In the genomic region with DNA sequence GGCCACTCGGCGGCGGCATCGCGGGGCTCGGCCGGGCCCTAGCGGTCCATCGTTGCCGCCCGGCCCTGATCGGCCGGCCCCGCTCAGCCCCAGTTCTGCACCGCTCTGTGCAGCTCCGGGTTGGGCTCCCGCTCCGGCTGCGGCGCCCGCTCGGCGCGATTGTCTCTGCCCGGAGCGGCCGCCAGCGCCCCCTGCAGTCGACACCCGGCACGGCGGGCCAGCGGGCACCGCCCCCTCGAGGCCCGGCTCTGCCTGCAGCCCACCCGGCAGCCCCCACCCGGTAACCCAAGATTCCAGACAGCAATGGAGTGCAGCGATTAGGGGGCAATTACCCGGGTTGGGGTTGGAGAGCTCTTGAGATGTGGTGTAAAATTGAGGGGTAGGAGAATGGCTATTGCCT, we compare ENCODE assay signal across 8 mouse cellular contexts. TPM values are rescaled to one million over a fixed set of nuclear protein-coding genes. Genes with fewer than 3 reads are reported as not detected.
A peak's percentile ranks its signal among the peaks of the same experiment; 100 is the strongest.
DNase-seq lines count a peak whose midpoint lies in the region; ATAC-seq and TF ChIP-seq lines count a peak whose summit lies in the region.

A gene (minus strand): TSS at position 186 of the 400 bp plus-strand sequence.

- H3K4me1 ChIP-seq in E14TG2a.4 (replicated peaks; ENCODE audit: low read depth, low read length), result peaks cover 66% of the 10 kb centered on the region
- peaks cover 33% of the 10 kb centered on the region for H3K4me1 ChIP-seq in embryonic facial prominence, embryonic 14.5 days (ENCODE audit: control insufficient read depth, insufficient read depth, low read length)
- H3K4me1 ChIP-seq in heart, embryonic 10.5 days, result peaks cover 57% of the 10 kb centered on the region
- H3K4me1 ChIP-seq in kidney, postnatal 0 days (replicated peaks; ENCODE audit: insufficient read depth, low read length), result peaks cover 23% of the 10 kb centered on the region
- H3K4me1 ChIP-seq in liver, embryonic 14.5 days (replicated peaks; ENCODE audit: control insufficient read depth in 2 of 2, insufficient read depth in 2 of 2, low read length in 1 of 2), result no peaks in the 10 kb centered on the region

- peak; percentile 71 for ATAC-seq in embryonic facial prominence, embryonic 14.5 days (ENCODE audit: low read depth)
- peak; percentile 58 for ATAC-seq in kidney, postnatal 0 days (replicated peaks; ENCODE audit: low FRiP score, low read depth)
- peak; percentile 66 for ATAC-seq in liver, embryonic 14.5 days (ENCODE audit: insufficient read depth)

- no peaks in the 10 kb centered on the region for H3K36me3 ChIP-seq in E14TG2a.4 (ENCODE audit: insufficient read depth, low read length)
- peaks cover 14% of the 10 kb centered on the region for H3K36me3 ChIP-seq in embryonic facial prominence, embryonic 14.5 days (ENCODE audit: control insufficient read depth, insufficient read depth, low read length)
- H3K36me3 ChIP-seq in heart, embryonic 10.5 days, result peaks cover 12% of the 10 kb centered on the region
- H3K36me3 ChIP-seq in kidney, postnatal 0 days (ENCODE audit: insufficient read depth, low read length), result peaks cover 9% of the 10 kb centered on the region; the same call in 1 of the 2 replicates
- no peaks in the 10 kb centered on the region for H3K36me3 ChIP-seq in liver, embryonic 14.5 days (replicated peaks; ENCODE audit: control insufficient read depth, insufficient read depth, low read depth)

- no peaks in the 10 kb centered on the region for H3K9me3 ChIP-seq in E14TG2a.4 (ENCODE audit: low read length)
- H3K9me3 ChIP-seq in embryonic facial prominence, embryonic 14.5 days (ENCODE audit: control insufficient read depth, low read length), result no peaks in the 10 kb centered on the region
- no peaks in the 10 kb centered on the region for H3K9me3 ChIP-seq in heart, embryonic 10.5 days
- H3K9me3 ChIP-seq in kidney, postnatal 0 days (replicated peaks; ENCODE audit: low read length), result no peaks in the 10 kb centered on the region
- no peaks in the 10 kb centered on the region for H3K9me3 ChIP-seq in liver, embryonic 14.5 days (ENCODE audit: control insufficient read depth, low read length)

- no peak for TF ChIP-seq CTCF in E14TG2a.4 (conservative IDR thresholded peaks at IDR 0.05; ENCODE audit: low read length)
- peak; percentile 73 for TF ChIP-seq CTCF in kidney, postnatal 0 days (IDR thresholded peaks at IDR 0.05; ENCODE audit: low read depth)
- no peak for TF ChIP-seq CTCF in liver, embryonic 14.5 days (IDR thresholded peaks at IDR 0.05; ENCODE audit: low read depth)

- H3K9ac ChIP-seq in embryonic facial prominence, embryonic 14.5 days (ENCODE audit: low read depth, low read length), result peak within 1 kb of the TSS; percentile 98
- peak within 1 kb of the TSS; percentile 94 for H3K9ac ChIP-seq in kidney, postnatal 0 days (ENCODE audit: low read depth, low read length)
- H3K9ac ChIP-seq in liver, embryonic 14.5 days (replicated peaks), result peak within 1 kb of the TSS; percentile 40

- 0% methylated on average over 3 of the region's 40 CpGs for whole genome bisulfite sequencing in embryonic facial prominence, embryonic 14.5 days
- under 1% methylated on average over 40 of the region's 40 CpGs for WGBS in heart, embryonic 10.5 days
- under 1% methylated on average over 38 of the region's 40 CpGs for WGBS in kidney, postnatal 0 days
- WGBS in liver, embryonic 14.5 days (ENCODE audit: insufficient replicate concordance), result under 1% methylated on average over 37 of the region's 40 CpGs

- H3K27ac ChIP-seq in embryonic facial prominence, embryonic 14.5 days (replicated peaks; ENCODE audit: low read depth, low read length), result peak within 1 kb of the TSS; percentile 92
- peak within 1 kb of the TSS; percentile 95 for H3K27ac ChIP-seq in heart, embryonic 10.5 days
- H3K27ac ChIP-seq in kidney, postnatal 0 days, result peak within 1 kb of the TSS; percentile 85
- H3K27ac ChIP-seq in liver, embryonic 14.5 days, result no peak within 1 kb of the TSS

- H3K4me2 ChIP-seq in embryonic facial prominence, embryonic 14.5 days (ENCODE audit: low read depth, low read length), result peak within 1 kb of the TSS; percentile 86
- peak within 1 kb of the TSS; percentile 94 for H3K4me2 ChIP-seq in kidney, postnatal 0 days (ENCODE audit: low read length)
- peak within 1 kb of the TSS; percentile 78 for H3K4me2 ChIP-seq in liver, embryonic 14.5 days (ENCODE audit: low read depth)

- peaks cover 83% of the 10 kb centered on the region for H3K27me3 ChIP-seq in E14TG2a.4 (ENCODE audit: insufficient read depth, low read length)
- no peaks in the 10 kb centered on the region for H3K27me3 ChIP-seq in embryonic facial prominence, embryonic 14.5 days (replicated peaks; ENCODE audit: control insufficient read depth, insufficient read depth, low read length)
- H3K27me3 ChIP-seq in heart, embryonic 10.5 days (ENCODE audit: insufficient read depth, poor library complexity, severe bottlenecking), result peaks cover 54% of the 10 kb centered on the region
- no peaks in the 10 kb centered on the region for H3K27me3 ChIP-seq in kidney, postnatal 0 days (ENCODE audit: insufficient read depth, low read length)
- peaks cover 54% of the 10 kb centered on the region for H3K27me3 ChIP-seq in liver, embryonic 14.5 days (ENCODE audit: control insufficient read depth, insufficient read depth, low read length)

- DNase-seq in adrenal gland, postnatal 36 days, result peak; percentile 79 to 90
- peak; percentile 81 for DNase-seq in embryonic facial prominence, embryonic 14.5 days (ENCODE audit: low spot score)
- DNase-seq in heart, embryonic 10.5 days (ENCODE audit: low spot score), result peak; percentile 89
- DNase-seq in kidney, postnatal 0 days (ENCODE audit: low spot score), result peak; percentile 84
- no peak for DNase-seq in liver, embryonic 14.5 days (ENCODE audit: low read depth in 3 of 3, low spot score in 3 of 3)
- peak; percentile 92 for DNase-seq in neural tube, embryonic 10.5 days (ENCODE audit: extremely low spot score, low spot score)
- DNase-seq in thymus, postnatal 25 days, result peak; percentile 84

- TF ChIP-seq EP300 in liver, embryonic 14.5 days (IDR thresholded peaks at IDR 0.05; ENCODE audit: low read depth), result no peak

- H3K4me3 ChIP-seq in E14TG2a.4 (replicated peaks; ENCODE audit: low read length), result peak within 1 kb of the TSS; percentile 88
- H3K4me3 ChIP-seq in embryonic facial prominence, embryonic 14.5 days (ENCODE audit: low read depth, low read length), result peak within 1 kb of the TSS; percentile 95
- H3K4me3 ChIP-seq in heart, embryonic 10.5 days, result peak within 1 kb of the TSS; percentile 92
- peak within 1 kb of the TSS; percentile 93 for H3K4me3 ChIP-seq in kidney, postnatal 0 days (replicated peaks; ENCODE audit: low read depth, low read length)
- peak within 1 kb of the TSS; percentile 57 to 60 for H3K4me3 ChIP-seq in liver, embryonic 14.5 days (ENCODE audit: insufficient read depth in 1 of 2, low read depth in 2 of 2, low read length in 2 of 2)

RNA-seq across cellular contexts. Expression of the gene that starts here (rescaled TPM):
- total RNA-seq in adrenal gland, postnatal 36 days (2021), result 1 to 10 TPM; 5.8 to 6.1 TPM
- polyA plus RNA-seq in embryonic facial prominence, embryonic 14.5 days (2014; fragmentation: Nextera tagmentation; extraction: Ambion mirVana), result 6.8 and 10.7 TPM in 2 replicates
- polyA plus RNA-seq in heart, embryonic 10.5 days (2016; fragmentation: Nextera tagmentation; extraction: Ambion mirVana), result 1.7 and 3.6 TPM in 2 replicates
- 5.9 and 6.4 TPM in 2 replicates for polyA plus RNA-seq in kidney, postnatal 0 days (2015; fragmentation: Nextera tagmentation; extraction: Ambion mirVana)
- polyA plus RNA-seq in liver, embryonic 14.5 days (2012; rRNA removed), result 1.6 and 2.0 TPM in 2 replicates
- polyA plus RNA-seq in liver, embryonic 14.5 days (2014; fragmentation: Nextera tagmentation; extraction: Ambion mirVana), result 0.17 and 0.35 TPM in 2 replicates

Comparison
In these comparisons a context has a peak if more than half of its experiments do, and no peak if none do; other contexts are left out.
1. DNase-seq: peak in adrenal gland, postnatal 36 days (2 of 2), embryonic facial prominence, embryonic 14.5 days (single experiment), heart, embryonic 10.5 days (single experiment), kidney, postnatal 0 days (single experiment), neural tube, embryonic 10.5 days (single experiment) and thymus, postnatal 25 days (single experiment); none in liver, embryonic 14.5 days (0 of 3).
2. H3K9ac ChIP-seq: peak in every context shown above with its lines; median percentile 98 in embryonic facial prominence, embryonic 14.5 days; 94 in kidney, postnatal 0 days; 40 in liver, embryonic 14.5 days.
3. Peak in every context shown above with its lines, with median percentiles within 50 percentile points of each other: H3K4me3 ChIP-seq, ATAC-seq and H3K4me2 ChIP-seq.